Mouse (Mus musculus) hindbrain, embryonic 11.5 days (tissue): ENCODE measurements at regions not wholly inside any gene's neighbourhood (a gene's known extent, or its start where the extent isn't known, plus 50 kb on each side); places are given as distances from the start of the nearest gene placed in this dataset.
A peak's percentile ranks its signal among the peaks of the same experiment; 100 is the strongest.

Experiments
- ATAC-seq: fragments of 200-750 bp; cut with Nextera tagmentation; 2 replicates; pipeline ENCODE4 v1.8.0; 2017; ENCODE audit warnings: mild to moderate bottlenecking, moderate TSS enrichment, moderate library complexity; ENCODE audit not compliant: low FRiP score
- DNase-seq: peaks from one replicate; pipeline ENCODE4 v3.0.0-alpha.2; 2015; ENCODE audit warnings: low spot score
- H3K27ac ChIP-seq: fragments of 300-500 bp; sonication (generic); 2 replicates; pipeline ENCODE4 v1.5.1; 2014; ENCODE audit warnings: mild to moderate bottlenecking, low read depth, low read length
- H3K27me3 ChIP-seq: fragments of 300-500 bp; sonication (generic); 2 replicates; pipeline ENCODE4 v1.6.1; 2014; ENCODE audit warnings: mild to moderate bottlenecking, low read length, moderate library complexity, mixed read lengths; ENCODE audit not compliant: control insufficient read depth, insufficient read depth
- H3K36me3 ChIP-seq: fragments of 300-500 bp; sonication (generic); 2 replicates; pipeline ENCODE4 v1.6.1; 2014; ENCODE audit warnings: mild to moderate bottlenecking, low read length, moderate library complexity, mixed read lengths; ENCODE audit not compliant: control insufficient read depth, insufficient read depth
- H3K4me1 ChIP-seq: fragments of 300-500 bp; sonication (generic); replicated peaks from 2 replicates; pipeline ENCODE4 v1.6.1; 2014; ENCODE audit warnings: low read length, mixed read lengths; ENCODE audit not compliant: control insufficient read depth, insufficient read depth
- H3K4me2 ChIP-seq: fragments of 300-500 bp; sonication (generic); replicated peaks from 2 replicates; pipeline ENCODE4 v1.6.1; 2014; ENCODE audit warnings: mild to moderate bottlenecking, low read depth, low read length
- H3K4me3 ChIP-seq: fragments of 300-500 bp; sonication (generic); 2 replicates; pipeline ENCODE4 v1.5.1; 2014; ENCODE audit warnings: low read depth, low read length
- H3K9ac ChIP-seq: fragments of 300-500 bp; sonication (generic); 2 replicates; pipeline ENCODE4 v1.6.1; 2014; ENCODE audit warnings: low read depth, low read length
- H3K9me3 ChIP-seq: fragments of 300-500 bp; sonication (generic); 2 replicates; pipeline ENCODE4 v1.6.1; 2016; ENCODE audit warnings: low read length; ENCODE audit not compliant: control insufficient read depth
- WGBS: fragments of 180-500 bp; shearing (Covaris S2); extraction: QIAGEN DNeasy Blood & Tissue Kit; methylation state at CpG from one replicate; pipeline ENCODE4 v1.1.7; 2014; 5-methylcytosine and 5-hydroxymethylcytosine counted together

DNA sequence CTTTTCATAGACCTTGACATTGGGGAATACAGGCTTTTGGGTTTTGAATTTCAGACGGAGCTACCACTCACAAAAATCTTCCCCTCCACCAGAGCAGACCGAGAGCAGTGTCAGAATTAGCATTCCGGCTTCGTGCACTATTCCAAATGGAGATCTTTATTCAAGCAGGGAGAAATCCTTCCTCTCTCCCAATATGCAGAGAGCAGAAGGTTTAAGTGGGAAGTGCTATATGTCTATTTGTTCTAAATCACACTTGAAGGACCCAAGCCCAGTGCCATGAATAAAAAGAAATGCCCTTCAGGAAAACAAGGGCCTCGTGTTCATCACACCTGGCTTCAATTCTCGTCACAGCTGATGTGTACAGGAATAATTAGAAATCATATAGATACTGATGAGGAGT is 426.3 kb downstream of the Gbe1 start:
- H3K4me2 ChIP-seq, result no peak overlapping the region
- 82% methylated on average over 6 of the region's 6 CpGs for WGBS
- no peak overlapping the region for H3K27ac ChIP-seq
- H3K36me3 ChIP-seq, result no peaks in the 10 kb centered on the region
- DNase-seq (no peak), ATAC-seq (no peak)
- H3K9ac ChIP-seq, result no peak overlapping the region
- H3K27me3 ChIP-seq, result no peaks in the 10 kb centered on the region
- H3K4me1 ChIP-seq, result no peaks in the 10 kb centered on the region
- H3K4me3 ChIP-seq, result no peak overlapping the region
- no peaks in the 10 kb centered on the region for H3K9me3 ChIP-seq

DNA sequence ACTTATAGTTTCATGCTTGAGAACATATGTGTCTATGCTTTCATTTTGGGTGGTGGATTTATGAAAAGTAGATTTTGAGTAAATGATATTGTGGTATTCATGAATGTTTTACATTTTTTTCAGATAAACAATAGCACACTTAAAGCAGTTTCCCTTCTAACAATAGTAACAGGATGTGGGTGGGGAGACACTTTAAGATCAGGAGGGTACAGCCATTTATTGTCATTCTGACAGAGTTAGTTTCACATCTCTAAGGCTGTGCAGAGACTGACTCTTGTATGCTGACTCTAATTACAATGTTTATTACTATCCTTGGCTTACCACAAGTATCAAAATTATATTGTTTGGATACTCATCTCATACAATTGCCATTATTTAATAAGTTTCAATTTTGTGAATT is 440.5 kb downstream of the Gbe1 start:
- H3K36me3 ChIP-seq, result no peaks in the 10 kb centered on the region
- H3K4me2 ChIP-seq, result no peak overlapping the region
- no peak overlapping the region for H3K9ac ChIP-seq
- DNase-seq (no peak), ATAC-seq (no peak)
- H3K4me3 ChIP-seq, result no peak overlapping the region
- no peaks in the 10 kb centered on the region for H3K27me3 ChIP-seq
- no peaks in the 10 kb centered on the region for H3K9me3 ChIP-seq
- no peak overlapping the region for H3K27ac ChIP-seq
- H3K4me1 ChIP-seq, result no peaks in the 10 kb centered on the region

DNA sequence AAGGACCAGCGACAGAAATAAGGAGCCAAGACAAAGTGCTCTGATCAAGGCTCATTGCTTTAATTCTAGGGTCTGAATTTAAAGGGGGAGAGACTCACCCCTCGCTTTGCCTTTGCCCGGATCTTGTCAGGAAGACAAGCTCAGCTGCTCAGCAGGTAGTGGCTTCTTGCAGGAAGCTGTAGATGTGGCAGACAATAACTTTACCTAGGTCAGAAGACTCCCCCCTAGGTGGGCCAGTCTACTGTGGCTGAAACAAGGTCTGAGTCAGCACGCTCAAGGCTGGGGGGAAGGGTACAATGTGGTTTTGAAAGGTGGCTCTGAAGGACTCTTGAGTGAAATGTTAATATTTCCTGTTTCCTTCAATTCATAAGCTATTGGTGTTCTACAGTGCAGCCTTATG is 484.3 kb downstream of the Gbe1 start:
- no peaks in the 10 kb centered on the region for H3K4me1 ChIP-seq
- H3K4me3 ChIP-seq, result no peak overlapping the region
- H3K9me3 ChIP-seq, result no peaks in the 10 kb centered on the region
- H3K36me3 ChIP-seq, result no peaks in the 10 kb centered on the region
- H3K27ac ChIP-seq, result no peak overlapping the region
- no peak for DNase-seq
- no peak for ATAC-seq
- H3K27me3 ChIP-seq, result no peaks in the 10 kb centered on the region
- WGBS, result 80% methylated on average over 4 of the region's 4 CpGs
- no peak overlapping the region for H3K4me2 ChIP-seq
- H3K9ac ChIP-seq, result no peak overlapping the region

DNA sequence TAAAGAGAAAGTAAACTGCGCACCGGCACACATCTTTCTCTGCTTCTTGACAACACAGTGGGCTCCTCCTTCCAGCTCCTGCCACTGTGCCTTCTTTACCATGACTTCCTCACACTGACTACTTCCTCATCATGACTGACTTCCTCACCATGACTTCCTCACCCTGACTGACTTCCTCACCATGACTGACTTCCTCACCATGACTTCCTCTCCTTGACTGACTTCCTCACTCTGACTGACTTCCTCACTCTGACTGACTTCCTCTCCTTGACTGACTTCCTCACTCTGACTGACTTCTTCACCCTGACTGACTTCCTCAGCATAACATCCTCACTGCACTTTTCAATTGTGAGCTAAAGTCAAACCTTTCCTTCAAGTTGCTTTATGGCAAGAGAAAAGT is 489.8 kb downstream of the Gbe1 start:
- Histone ChIP-seq H3K4me2 (no peak overlapping the region), H3K4me1 (no peaks in the 10 kb centered on the region), H3K9me3 (no peaks in the 10 kb centered on the region), H3K9ac (no peak overlapping the region), H3K27ac (no peak overlapping the region), H3K27me3 (no peaks in the 10 kb centered on the region), H3K36me3 (no peaks in the 10 kb centered on the region), H3K4me3 (no peak overlapping the region)
- ATAC-seq (no peak), DNase-seq (no peak)
- WGBS, result 94% methylated on average over 2 of the region's 2 CpGs

DNA sequence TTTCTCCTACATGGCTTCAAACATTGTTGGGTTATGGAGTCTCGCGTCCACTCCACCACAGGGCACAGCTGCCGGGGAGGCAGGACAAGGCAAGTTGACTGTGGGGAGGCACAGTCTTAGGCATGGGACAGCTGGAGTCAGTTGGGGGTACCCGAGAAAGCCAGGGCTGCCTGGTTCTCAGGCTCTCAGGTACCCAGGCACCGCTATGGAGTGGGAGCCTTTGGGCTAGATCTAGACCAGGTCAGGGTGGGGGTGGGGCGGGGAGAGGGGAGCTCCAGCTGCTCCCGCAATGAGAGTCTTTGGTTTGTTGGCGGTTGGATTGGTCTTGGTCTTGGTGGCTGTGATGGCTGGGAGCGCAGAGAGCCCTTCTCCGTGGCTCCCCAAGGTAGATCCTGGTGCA is 512.2 kb downstream of the Gbe1 start:
- DNase-seq, result no peak
- H3K9ac ChIP-seq, result no peak overlapping the region
- peak; percentile 51; the same call in 1 of the 2 replicates for ATAC-seq
- no peaks in the 10 kb centered on the region for H3K36me3 ChIP-seq
- H3K9me3 ChIP-seq, result no peaks in the 10 kb centered on the region
- no peaks in the 10 kb centered on the region for H3K4me1 ChIP-seq
- no peaks in the 10 kb centered on the region for H3K27me3 ChIP-seq
- no peak overlapping the region for H3K4me2 ChIP-seq
- no peak overlapping the region for H3K4me3 ChIP-seq
- H3K27ac ChIP-seq, result no peak overlapping the region
- 92% methylated on average over 10 of the region's 10 CpGs for WGBS

DNA sequence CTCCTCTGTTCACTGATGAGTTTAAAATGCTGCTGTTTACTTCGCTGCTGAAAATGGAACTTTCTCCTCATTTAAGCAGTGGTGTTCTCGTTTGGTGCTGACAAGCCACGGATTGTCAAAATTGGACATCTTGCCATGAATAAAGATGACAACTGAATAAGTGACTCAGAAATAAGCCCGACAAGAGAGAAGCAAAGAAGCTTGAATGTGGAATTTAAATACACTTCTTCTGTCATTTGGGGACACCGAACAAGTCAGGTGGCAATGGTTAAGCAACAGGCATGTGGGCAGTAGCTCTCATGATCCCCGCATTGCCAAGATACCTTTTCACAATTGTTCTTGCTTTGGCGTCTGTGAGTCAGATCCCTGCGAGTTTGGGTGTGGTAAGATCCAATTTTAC is 521.3 kb downstream of the Gbe1 start:
- Histone ChIP-seq H3K9me3 (no peaks in the 10 kb centered on the region), H3K27ac (no peak overlapping the region), H3K4me1 (no peaks in the 10 kb centered on the region), H3K36me3 (no peaks in the 10 kb centered on the region), H3K4me2 (no peak overlapping the region), H3K9ac (no peak overlapping the region), H3K27me3 (no peaks in the 10 kb centered on the region), H3K4me3 (no peak overlapping the region)
- DNase-seq (no peak), ATAC-seq (no peak)
- WGBS, result 92% methylated on average over 8 of the region's 8 CpGs

DNA sequence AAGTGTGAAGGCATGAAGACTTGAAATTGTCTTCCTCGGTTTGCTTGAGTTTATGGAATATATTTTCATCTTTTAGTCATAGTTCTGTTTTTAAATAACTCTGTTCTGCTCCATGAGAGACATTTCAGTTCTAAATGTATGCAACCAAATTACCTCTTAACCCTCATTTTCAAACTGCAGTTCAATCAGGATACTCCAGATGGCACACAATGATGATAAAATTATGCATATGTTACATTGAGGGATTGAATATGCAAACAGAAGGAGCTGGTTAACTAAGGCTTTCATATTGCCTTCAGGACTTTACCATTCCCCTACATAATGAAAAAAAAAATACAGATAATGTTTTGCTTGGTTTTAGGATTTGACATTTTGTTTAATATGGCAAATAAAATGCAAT is 524.4 kb downstream of the Gbe1 start:
- H3K4me1 ChIP-seq, result no peaks in the 10 kb centered on the region
- 90% methylated on average over 1 of the region's 1 CpGs for WGBS
- DNase-seq, result no peak

DNA sequence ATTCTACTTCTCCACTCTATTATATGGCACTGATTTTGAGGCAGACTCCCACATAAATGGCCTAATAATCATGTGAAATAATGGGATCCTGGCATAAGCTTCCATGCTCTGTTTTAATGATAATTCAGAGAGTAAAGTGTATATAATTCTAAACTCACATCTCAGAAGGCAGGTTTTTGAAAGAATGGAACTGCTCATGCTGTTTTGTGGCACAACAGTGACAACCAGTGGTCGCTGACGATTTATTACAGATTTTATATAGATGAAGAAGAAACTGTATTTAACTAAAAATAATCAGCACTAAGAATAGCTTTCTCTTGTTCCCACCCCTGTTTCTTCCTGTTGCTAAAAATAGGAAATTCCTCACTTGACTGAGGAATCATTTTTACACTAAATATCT is 554.5 kb downstream of the Gbe1 start:
- Histone ChIP-seq H3K9ac (no peak overlapping the region), H3K4me3 (no peak overlapping the region), H3K27me3 (no peaks in the 10 kb centered on the region), H3K4me1 (no peaks in the 10 kb centered on the region), H3K4me2 (no peak overlapping the region), H3K9me3 (no peaks in the 10 kb centered on the region), H3K36me3 (no peaks in the 10 kb centered on the region), H3K27ac (no peak overlapping the region)
- WGBS, result 74% methylated on average over 2 of the region's 2 CpGs
- no peak for DNase-seq
- no peak for ATAC-seq

More for the DNA sequence above, 524.4 kb downstream of the Gbe1 start:
- no peaks in the 10 kb centered on the region for H3K36me3 ChIP-seq
- no peak overlapping the region for H3K4me2 ChIP-seq
- H3K9ac ChIP-seq, result no peak overlapping the region
- H3K27me3 ChIP-seq, result no peaks in the 10 kb centered on the region
- H3K9me3 ChIP-seq, result no peaks in the 10 kb centered on the region
- H3K4me3 ChIP-seq, result no peak overlapping the region
- H3K27ac ChIP-seq, result no peak overlapping the region
- no peak for ATAC-seq

DNA sequence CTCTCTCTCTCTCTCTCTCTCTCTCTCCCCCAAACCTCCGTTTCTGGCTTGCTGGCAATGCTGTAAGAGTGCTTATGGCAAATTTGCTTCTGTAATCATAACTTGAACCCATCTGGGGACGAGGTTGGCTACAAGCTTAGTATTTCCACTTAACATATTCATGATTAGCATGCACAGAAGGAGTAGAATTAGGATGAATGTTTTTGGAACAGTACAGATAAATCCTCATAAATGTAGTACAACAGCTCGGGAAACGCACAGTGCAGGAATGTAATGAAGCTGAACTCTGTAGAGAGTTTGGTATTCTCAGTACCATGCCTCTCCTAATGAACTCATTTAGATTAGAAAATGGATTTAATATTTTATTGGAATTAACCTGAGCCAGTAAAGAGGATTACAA is 555.5 kb downstream of the Gbe1 start:
- WGBS, result 83% methylated on average over 4 of the region's 4 CpGs

More for the DNA sequence above, 555.5 kb downstream of the Gbe1 start:
- DNase-seq (no peak), ATAC-seq (no peak)
- Histone ChIP-seq H3K4me3 (no peak overlapping the region), H3K27me3 (no peaks in the 10 kb centered on the region), H3K27ac (no peak overlapping the region), H3K9me3 (no peaks in the 10 kb centered on the region), H3K36me3 (no peaks in the 10 kb centered on the region), H3K4me1 (no peaks in the 10 kb centered on the region), H3K9ac (no peak overlapping the region), H3K4me2 (no peak overlapping the region)
